Mouse (Mus musculus): ENCODE measurements around the gene Card19.

The Card19 gene

GRCm38 (mm10) chr13:49170623-49171022 lies 45.2 kb downstream of the Card19 start:
- H3K27me3 ChIP-seq (ENCODE audit: insufficient read depth, low read length): peaks cover 20% of the 10 kb centered on the region
- no peaks in the 10 kb centered on the region for H3K9me3 ChIP-seq (ENCODE audit: low read length)
- H3K36me3 ChIP-seq (ENCODE audit: insufficient read depth, low read length): no peaks in the 10 kb centered on the region
- H3K4me3 ChIP-seq (replicated peaks; ENCODE audit: low read length): no peak overlapping the region
- H3K4me1 ChIP-seq (replicated peaks; ENCODE audit: low read depth, low read length): peaks cover 9% of the 10 kb centered on the region
- TF ChIP-seq NANOG (IDR thresholded peaks at IDR 0.05; ENCODE audit: borderline replicate concordance, low read length) (no peak), POU5F1 (IDR thresholded peaks at IDR 0.05; ENCODE audit: borderline replicate concordance, low read length) (no peak), CTCF (conservative IDR thresholded peaks at IDR 0.05; ENCODE audit: low read length) (no peak)

GRCm38 (mm10) chr13:49169448-49170207 lies 46.2 kb downstream of the Card19 start:
- Histone ChIP-seq H3K9me3 (ENCODE audit: low read length) (no peaks in the 10 kb centered on the region), H3K4me1 (replicated peaks; ENCODE audit: low read depth, low read length) (peaks cover 9% of the 10 kb centered on the region), H3K4me3 (replicated peaks; ENCODE audit: low read length) (no peak overlapping the region), H3K36me3 (ENCODE audit: insufficient read depth, low read length) (no peaks in the 10 kb centered on the region), H3K27me3 (ENCODE audit: insufficient read depth, low read length) (peaks cover 25% of the 10 kb centered on the region)
- TF ChIP-seq CTCF (conservative IDR thresholded peaks at IDR 0.05; ENCODE audit: low read length): peak; percentile 97
- no peak for TF ChIP-seq POU5F1 (IDR thresholded peaks at IDR 0.05; ENCODE audit: borderline replicate concordance, low read length)
- TF ChIP-seq NANOG (IDR thresholded peaks at IDR 0.05; ENCODE audit: borderline replicate concordance, low read length): no peak

- Histone ChIP-seq H3K9me3 (ENCODE audit: low read length) (no peaks in the 10 kb centered on the region), H3K27me3 (ENCODE audit: insufficient read depth, low read length) (peaks cover 18% of the 10 kb centered on the region), H3K36me3 (ENCODE audit: insufficient read depth, low read length) (no peaks in the 10 kb centered on the region), H3K4me1 (replicated peaks; ENCODE audit: low read depth, low read length) (peaks cover 9% of the 10 kb centered on the region), H3K4me3 (replicated peaks; ENCODE audit: low read length) (no peak overlapping the region)
- TF ChIP-seq POU5F1 (IDR thresholded peaks at IDR 0.05; ENCODE audit: borderline replicate concordance, low read length) (no peak), NANOG (IDR thresholded peaks at IDR 0.05; ENCODE audit: borderline replicate concordance, low read length) (no peak), CTCF (conservative IDR thresholded peaks at IDR 0.05; ENCODE audit: low read length) (no peak)
These were observed 48.8 kb downstream of the Card19 start for GRCm38 (mm10) chr13:49167081-49167480.

GRCm38 (mm10) chr13:49163645-49164044 lies 52.2 kb downstream of the Card19 start:
- Histone ChIP-seq H3K4me1 (replicated peaks; ENCODE audit: low read depth, low read length) (peaks cover 11% of the 10 kb centered on the region), H3K4me3 (replicated peaks; ENCODE audit: low read length) (no peak overlapping the region), H3K9me3 (ENCODE audit: low read length) (no peaks in the 10 kb centered on the region), H3K36me3 (ENCODE audit: insufficient read depth, low read length) (no peaks in the 10 kb centered on the region), H3K27me3 (ENCODE audit: insufficient read depth, low read length) (peaks cover 17% of the 10 kb centered on the region)
- TF ChIP-seq NANOG (IDR thresholded peaks at IDR 0.05; ENCODE audit: borderline replicate concordance, low read length) (no peak), CTCF (conservative IDR thresholded peaks at IDR 0.05; ENCODE audit: low read length) (no peak), POU5F1 (IDR thresholded peaks at IDR 0.05; ENCODE audit: borderline replicate concordance, low read length) (no peak)

- no peaks in the 10 kb centered on the region for H3K9me3 ChIP-seq (ENCODE audit: low read length)
- TF ChIP-seq POU5F1 (IDR thresholded peaks at IDR 0.05; ENCODE audit: borderline replicate concordance, low read length) (no peak), NANOG (IDR thresholded peaks at IDR 0.05; ENCODE audit: borderline replicate concordance, low read length) (no peak), CTCF (conservative IDR thresholded peaks at IDR 0.05; ENCODE audit: low read length) (no peak)
- H3K4me1 ChIP-seq (replicated peaks; ENCODE audit: low read depth, low read length): peaks cover 15% of the 10 kb centered on the region
- peaks cover 17% of the 10 kb centered on the region for H3K27me3 ChIP-seq (ENCODE audit: insufficient read depth, low read length)
- H3K4me3 ChIP-seq (replicated peaks; ENCODE audit: low read length): no peak overlapping the region
- H3K36me3 ChIP-seq (ENCODE audit: insufficient read depth, low read length): no peaks in the 10 kb centered on the region
These were observed 53.1 kb downstream of the Card19 start for GRCm38 (mm10) chr13:49162722-49163121.

- peaks cover 13% of the 10 kb centered on the region for H3K27me3 ChIP-seq (ENCODE audit: insufficient read depth, low read length)
- no peaks in the 10 kb centered on the region for H3K9me3 ChIP-seq (ENCODE audit: low read length)
- no peaks in the 10 kb centered on the region for H3K36me3 ChIP-seq (ENCODE audit: insufficient read depth, low read length)
- no peak for TF ChIP-seq POU5F1 (IDR thresholded peaks at IDR 0.05; ENCODE audit: borderline replicate concordance, low read length)
- H3K4me1 ChIP-seq (replicated peaks; ENCODE audit: low read depth, low read length): peaks cover 19% of the 10 kb centered on the region
- no peak overlapping the region for H3K4me3 ChIP-seq (replicated peaks; ENCODE audit: low read length)
These were observed 54.6 kb downstream of the Card19 start for GRCm38 (mm10) chr13:49161236-49161635.

- Histone ChIP-seq H3K9me3 (ENCODE audit: low read length) (no peaks in the 10 kb centered on the region), H3K4me1 (replicated peaks; ENCODE audit: low read depth, low read length) (peaks cover 19% of the 10 kb centered on the region), H3K4me3 (replicated peaks; ENCODE audit: low read length) (no peak overlapping the region), H3K36me3 (ENCODE audit: insufficient read depth, low read length) (no peaks in the 10 kb centered on the region), H3K27me3 (ENCODE audit: insufficient read depth, low read length) (peaks cover 17% of the 10 kb centered on the region)
- TF ChIP-seq CTCF (conservative IDR thresholded peaks at IDR 0.05; ENCODE audit: low read length): no peak
- no peak for TF ChIP-seq NANOG (IDR thresholded peaks at IDR 0.05; ENCODE audit: borderline replicate concordance, low read length)
- no peak for TF ChIP-seq POU5F1 (IDR thresholded peaks at IDR 0.05; ENCODE audit: borderline replicate concordance, low read length)
These were observed 57.7 kb downstream of the Card19 start for GRCm38 (mm10) chr13:49158040-49158713.

- no peaks in the 10 kb centered on the region for H3K9me3 ChIP-seq (ENCODE audit: low read length)
- TF ChIP-seq CTCF (conservative IDR thresholded peaks at IDR 0.05; ENCODE audit: low read length) (peak; percentile 99), POU5F1 (IDR thresholded peaks at IDR 0.05; ENCODE audit: borderline replicate concordance, low read length) (no peak), NANOG (IDR thresholded peaks at IDR 0.05; ENCODE audit: borderline replicate concordance, low read length) (no peak)
- no peaks in the 10 kb centered on the region for H3K36me3 ChIP-seq (ENCODE audit: insufficient read depth, low read length)
- no peak overlapping the region for H3K4me3 ChIP-seq (replicated peaks; ENCODE audit: low read length)
- peaks cover 19% of the 10 kb centered on the region for H3K4me1 ChIP-seq (replicated peaks; ENCODE audit: low read depth, low read length)
- peaks cover 17% of the 10 kb centered on the region for H3K27me3 ChIP-seq (ENCODE audit: insufficient read depth, low read length)
These were observed 59.2 kb downstream of the Card19 start for GRCm38 (mm10) chr13:49156645-49157044.
